Mouse (Mus musculus) cerebellum, adult 2 months (tissue): ENCODE results near the gene Paqr5.

ENCODE experiments used
- CTCF ChIP-seq: fragments of 200-500 bp; IDR thresholded peaks from 2 replicates; pipeline ENCODE4 v1.5.1; 2011; ENCODE audit warnings: low read depth, mild to moderate bottlenecking, control low read depth, low read length, moderate library complexity, borderline replicate concordance; ENCODE audit not compliant: insufficient read depth
- POLR2A ChIP-seq: fragments of 200-500 bp; IDR thresholded peaks from 2 replicates; pipeline ENCODE4 v1.6.1; 2011; ENCODE audit warnings: low read length, control low read depth, borderline replicate concordance; ENCODE audit not compliant: insufficient read depth

GRCm38 (mm10) chr9:61916986-61917385 lies 109.7 kb downstream of the Paqr5 start:
- TF ChIP-seq POLR2A = no peak
- no peak for TF ChIP-seq CTCF
